Mouse (Mus musculus): Measurements from ENCODE around the gene Bri3.

Gene Bri3

DNA sequence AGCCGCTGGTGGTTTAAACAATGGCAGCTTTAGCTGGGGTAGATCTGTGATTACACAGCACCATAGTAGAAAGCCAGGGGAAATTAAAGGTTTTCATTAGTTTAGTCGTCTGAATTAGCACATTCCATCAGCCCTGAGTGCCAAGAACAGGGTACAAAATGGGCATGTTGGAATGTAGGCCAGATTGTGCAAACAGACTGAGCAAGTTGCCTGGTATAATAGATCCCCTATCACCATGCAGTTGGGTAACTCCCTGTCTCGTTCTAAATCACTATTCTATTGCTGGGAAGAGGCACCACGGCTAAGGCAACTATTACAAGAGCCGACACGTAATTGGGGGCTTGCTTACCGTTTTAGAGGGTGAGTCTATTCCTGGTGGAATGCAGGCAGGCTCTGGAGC is 9.5 kb upstream of the Bri3 start:
- DNase-seq (ENCODE audit: low read depth, low spot score), result no peak

DNA sequence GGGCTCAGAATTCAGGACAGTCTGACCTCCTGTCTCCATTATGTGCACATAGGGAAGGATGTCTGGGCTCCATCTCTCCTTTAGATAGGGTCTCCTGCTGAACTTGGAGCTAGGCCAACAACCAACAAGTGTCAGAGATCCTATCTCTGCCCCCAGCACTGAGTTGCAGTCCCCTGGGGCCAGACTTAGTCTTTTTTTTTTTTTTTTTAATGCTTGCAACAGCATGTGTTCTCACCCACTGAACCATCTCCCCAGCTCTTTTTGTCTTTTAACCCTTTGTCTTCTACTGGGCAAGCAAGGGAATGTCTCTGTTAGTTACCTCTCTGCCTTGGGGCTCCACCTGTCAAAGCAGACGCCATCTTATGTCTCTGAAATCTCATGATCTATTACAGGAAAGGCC is 5.3 kb upstream of the Bri3 start:
- no peak for DNase-seq (ENCODE audit: low read depth, low spot score)

DNA sequence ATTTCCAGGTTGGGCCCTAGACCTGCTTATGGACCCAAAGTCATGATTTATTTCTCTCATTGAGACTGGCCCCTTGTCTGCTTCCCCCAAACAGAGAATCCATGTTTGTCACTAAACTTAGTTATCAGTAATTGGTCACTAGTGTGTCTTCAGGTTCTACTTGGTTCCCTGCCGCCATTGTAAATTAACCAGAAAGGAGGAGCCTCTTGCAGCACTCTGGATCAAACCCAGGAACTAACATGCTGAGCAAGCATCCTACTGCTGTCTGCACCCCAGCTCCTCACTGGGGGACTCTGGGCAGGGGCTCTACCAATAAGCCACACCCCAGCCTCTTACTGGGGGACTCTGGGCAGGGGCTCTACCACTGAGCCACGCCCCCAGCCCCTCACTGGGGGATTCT is 1.4 kb downstream of the Bri3 start:
- DNase-seq (ENCODE audit: low read depth, low spot score), result no peak

DNA sequence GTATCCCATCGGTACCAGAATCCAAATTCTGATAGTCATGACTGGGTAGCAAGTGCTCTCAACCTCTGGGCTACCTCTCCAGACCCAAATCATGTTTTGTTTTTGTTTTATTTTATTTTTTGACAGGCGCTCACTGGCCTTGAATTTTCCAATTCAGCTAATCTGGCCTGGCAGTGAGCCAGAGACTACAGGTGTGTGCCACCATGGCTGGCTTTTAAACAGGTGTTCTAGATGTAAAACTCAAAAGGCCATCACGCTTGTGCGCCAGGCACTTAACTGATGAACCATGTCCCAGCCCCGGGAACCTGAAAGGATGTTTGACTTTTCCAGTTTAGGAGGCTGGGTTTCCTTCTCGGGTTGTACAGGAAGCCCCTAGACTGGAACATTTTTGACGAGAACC is 2.4 kb downstream of the Bri3 start:
- DNase-seq (ENCODE audit: low read depth, low spot score), result no peak

DNA sequence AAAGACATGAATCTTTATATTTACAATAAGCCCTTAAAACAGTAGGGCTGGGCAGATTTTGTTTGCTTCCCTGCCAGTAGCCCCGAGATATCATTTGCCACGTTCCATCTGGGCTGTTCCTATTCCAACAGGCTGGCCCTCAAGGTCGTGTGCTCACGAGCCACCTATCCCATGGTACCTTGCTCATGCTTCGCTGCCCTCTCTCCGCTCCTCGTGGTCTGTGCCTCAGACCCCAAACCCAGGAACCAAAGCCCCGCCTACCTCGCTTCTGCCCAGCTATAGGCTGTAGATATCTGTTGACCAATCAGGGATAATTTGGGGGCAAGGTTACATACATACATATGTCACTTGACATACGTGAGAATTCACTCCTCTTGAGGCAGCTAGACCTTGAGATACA is 3.1 kb downstream of the Bri3 start:
- DNase-seq (ENCODE audit: low read depth, low spot score), result no peak

DNA sequence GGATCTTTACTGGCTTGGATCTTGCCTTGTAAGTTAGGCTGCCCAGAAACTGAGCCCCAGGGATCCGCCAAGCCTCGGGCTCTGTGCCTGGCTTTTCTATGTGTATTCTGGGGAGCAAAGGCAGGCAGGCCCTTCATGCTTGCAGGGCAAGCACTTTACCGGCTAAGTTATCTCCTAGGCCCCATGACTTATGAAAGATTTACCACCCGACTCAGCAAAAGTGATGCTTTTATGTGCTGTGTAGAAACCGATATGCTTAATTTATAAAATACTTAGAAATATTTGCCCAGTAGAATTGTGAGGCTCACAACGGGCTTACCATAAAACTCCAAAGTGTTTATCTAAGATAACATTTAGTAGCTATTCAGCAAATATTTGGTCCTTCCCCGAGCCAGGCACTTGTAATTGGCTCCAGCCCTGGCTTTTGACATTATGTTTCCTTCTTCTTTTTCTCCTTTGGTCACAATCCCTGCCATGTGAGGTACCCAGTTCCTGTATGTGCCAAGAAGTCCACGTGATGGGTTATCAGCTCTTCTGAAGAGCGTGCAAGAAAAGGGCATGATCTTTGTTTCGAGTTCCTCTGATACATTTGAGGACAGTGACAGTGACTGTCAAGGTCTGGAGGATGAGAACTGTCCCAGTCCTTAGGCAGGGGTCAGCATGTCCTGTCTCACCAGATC is 3.8 kb downstream of the Bri3 start:
- DNase-seq (ENCODE audit: low read depth, low spot score), result no peak

DNA sequence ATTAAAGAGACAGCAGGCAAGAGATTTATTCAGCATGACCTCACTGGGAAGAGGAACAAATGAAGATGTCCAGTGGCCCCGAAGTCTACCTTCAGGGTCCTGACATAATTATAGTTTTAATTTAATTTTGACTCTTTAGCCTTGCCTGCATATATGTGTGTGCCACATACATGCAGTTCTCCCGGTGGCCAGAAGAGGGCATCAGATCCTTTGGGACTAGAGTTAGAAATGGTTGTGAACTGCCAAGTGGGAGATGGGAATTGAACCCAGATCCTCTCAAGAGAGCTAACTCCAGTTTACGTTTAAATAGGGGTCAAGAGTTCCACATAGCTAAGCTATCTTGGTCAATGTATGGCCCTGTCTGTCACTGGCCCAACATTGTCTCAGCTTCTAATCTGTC is 5.6 kb downstream of the Bri3 start:
- DNase-seq (ENCODE audit: low read depth, low spot score), result no peak

DNA sequence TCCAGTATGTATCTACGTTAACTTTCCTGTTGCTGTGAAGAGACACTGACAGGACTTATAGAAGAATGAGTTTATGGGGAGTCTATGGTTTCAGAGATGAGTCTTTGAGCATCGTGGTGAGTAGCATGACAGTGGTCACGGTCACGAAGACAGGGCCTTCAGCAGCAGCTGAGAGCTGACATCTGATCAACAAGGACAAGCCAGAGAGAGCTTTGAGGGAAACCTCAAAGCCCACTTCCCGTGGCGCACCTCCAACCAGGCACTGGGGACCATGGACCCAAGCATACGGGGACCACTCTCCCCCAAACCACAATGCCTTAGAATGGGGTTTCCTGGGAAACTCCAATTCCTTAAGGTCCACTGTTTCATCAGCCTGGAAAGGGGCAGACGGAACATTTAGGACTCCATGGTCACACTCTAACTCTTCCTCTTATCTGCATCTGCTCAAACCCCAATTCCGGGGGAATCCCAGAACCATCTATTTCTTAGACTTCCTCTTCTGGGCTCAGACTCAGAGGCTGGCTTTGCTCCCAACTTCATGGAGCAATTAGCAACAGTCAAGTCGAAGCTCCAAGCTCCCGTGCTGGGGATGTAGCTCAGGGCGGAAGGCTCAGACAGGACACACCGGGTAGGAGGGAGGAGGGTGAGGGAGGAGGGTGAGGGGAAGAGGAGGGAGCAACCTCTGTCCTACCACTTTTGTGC is 7.8 kb downstream of the Bri3 start:
- DNase-seq (ENCODE audit: low read depth, low spot score), result no peak

DNA sequence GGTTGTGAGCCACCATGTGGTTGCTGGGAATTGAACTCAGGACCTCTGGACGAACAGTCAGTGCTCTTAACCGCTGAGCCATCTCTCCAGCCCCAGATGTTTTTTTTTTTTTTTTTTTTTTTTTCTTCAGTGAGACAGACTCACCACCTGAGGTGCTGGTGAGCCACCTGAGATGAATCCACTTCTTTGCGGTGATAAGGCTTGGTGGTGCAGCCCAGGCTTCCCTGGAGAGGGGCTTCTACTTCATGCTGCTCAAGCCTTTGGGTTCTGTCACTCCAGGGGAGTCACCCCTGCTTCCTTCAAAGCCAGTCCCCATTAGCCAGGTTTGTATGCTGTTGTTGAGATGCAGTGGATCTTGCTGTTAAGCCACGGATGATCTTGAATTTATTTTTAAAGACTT is 9.0 kb downstream of the Bri3 start:
- no peak for DNase-seq (ENCODE audit: low read depth, low spot score)

DNA sequence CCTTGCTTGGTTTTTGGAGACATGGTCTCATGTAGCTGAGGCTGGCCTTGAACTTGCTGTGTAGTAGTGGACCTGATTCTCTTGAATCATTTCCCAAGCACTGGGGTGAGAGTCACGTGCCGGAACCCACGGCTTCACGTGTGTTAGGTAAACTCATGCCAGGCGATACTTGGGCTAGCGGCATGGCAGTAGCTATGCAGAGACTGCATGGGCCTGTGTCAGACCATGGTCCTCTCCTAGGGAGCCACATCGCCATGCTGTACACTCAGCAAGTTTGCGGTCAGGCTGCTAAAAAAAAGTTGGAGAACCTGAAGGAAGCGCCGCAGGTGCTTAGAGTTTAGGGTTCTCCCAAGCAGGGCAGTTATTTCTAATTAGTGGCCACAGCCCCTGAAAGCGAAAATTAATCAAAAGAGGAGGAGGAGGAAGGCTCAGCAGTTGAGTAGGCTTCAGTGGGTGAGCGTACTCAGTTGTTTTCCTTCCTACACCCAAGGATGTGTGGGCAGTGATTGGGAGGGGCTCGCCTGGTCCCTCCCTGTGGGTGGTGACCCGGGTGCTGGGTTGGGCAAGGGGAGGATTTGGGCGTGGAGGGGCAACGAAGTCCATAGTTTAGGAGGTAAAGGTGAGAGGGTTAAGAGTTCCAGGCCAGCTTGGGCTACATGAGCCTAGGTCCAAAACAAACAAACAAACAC is 10.0 kb downstream of the Bri3 start:
- DNase-seq (ENCODE audit: low read depth, low spot score), result no peak

DNA sequence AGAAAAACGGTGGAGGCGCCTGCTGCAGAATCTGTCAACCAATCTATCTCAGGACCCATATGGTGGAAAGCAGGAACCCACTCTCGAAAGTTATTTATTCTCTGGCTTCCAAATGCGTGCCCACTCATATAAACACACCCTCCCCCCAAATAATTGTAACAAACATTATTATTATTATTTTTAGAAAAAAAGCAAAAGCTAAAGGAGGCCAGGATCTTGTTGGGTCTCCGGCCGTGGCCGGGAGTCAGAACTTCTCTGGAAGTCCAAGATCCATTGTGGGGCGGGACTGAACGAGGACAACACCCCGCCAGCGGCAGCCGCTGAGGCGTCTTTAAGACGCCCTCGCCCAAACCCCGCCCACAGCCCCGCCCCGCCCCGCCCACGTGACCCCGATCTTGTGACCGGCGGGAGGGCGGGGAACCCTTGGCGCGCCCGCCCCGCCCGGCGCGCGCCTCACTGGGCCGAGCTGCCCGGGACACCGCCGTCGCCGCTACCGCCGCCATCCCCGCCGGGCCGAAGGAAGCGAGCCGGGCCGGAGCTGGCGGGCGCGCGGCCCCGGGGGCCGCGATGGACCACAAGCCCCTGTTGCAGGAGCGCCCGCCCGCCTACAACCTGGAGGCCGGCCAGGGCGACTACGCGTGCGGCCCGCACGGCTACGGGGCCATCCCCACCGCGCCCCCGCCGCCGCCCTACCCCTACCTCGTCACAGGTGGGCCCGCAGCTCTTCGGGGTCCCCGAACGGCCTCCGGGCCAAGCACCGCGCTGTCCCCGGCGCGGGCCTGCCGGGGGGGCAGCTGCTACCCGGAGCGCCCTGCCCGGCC is 10.8 kb downstream of the Bri3 start:
- DNase-seq (ENCODE audit: low read depth, low spot score), result peak; percentile 62

DNA sequence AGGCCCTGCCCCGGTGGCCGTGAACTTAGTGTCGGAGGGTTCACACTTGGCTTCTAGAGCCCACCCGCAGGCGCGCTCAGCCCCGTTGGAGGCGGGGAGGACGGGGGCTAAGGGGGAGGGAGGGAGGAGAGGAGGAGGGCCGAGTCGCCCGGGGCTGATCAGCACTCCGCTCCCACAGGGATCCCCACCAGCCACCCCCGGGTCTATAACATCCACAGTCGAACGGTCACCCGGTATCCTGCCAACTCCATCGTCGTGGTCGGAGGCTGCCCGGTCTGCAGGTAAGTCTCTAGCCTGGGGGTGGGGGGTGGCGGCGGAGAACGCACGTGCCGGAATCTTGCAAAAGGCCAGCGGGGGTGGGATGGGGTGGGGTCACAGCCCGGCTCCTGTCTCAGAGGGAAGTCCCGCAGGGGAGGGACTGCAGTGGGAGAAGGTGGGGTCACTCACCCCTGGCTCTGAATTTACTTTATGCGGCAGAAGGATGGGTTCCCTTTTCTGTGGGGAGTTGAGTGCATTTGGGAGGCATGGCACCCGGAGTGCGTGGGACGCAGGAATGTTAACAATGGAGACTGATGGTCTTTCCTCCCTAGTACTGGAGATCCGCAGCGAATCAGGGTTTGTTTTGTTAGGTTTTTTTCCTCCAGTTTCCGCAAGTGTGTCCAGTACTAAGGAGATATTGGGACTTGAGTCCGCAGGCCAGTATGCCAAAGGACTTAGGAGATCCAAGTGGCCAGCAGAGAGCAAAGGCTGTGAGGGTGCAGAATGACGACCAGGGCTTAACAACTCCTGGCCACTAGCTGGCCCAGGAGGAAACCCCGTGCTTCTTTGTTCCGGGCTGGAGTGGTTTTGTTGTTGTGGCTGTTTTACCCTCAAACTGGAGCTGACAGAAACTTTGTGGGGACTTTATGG is 11.6 kb downstream of the Bri3 start:
- DNase-seq (ENCODE audit: low read depth, low spot score), result peak; percentile 32

DNA sequence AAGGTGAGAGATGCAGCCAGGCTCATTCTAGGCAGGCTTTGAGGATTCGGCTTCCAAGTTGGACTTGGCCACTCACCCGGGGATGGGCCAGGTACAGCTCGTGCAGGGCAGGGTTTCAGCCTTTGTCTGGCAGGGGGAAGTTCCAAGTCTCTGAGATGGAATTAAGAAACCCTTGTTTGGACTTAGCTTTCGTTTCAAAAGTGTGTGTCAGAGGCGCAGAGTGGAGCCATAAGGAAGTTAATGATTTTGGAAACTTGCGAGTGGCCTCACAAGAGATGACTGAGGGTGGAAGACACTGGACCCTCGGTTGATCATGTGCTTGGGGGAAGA is 12.3 kb downstream of the Bri3 start:
- no peak for DNase-seq (ENCODE audit: low read depth, low spot score)

DNA sequence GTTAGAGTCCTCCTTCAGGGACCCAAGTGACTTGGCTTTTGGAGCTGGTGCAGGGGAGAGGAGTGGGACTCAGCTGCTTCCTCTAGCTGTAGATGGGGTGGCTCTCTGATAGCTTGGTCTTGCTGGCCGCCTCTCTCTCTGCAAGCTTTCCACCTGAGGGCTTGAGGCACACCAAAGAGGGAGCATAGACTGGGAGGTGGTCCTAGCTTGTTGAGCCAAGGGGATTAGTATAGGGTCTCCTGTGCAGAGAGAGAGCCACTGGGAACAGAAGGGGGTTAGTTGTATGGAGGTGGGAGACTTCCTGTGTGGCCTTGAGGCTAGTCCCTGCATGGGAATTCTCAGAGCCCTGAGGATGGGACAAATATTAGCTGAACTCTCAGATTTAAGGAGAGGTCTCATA is 12.7 kb downstream of the Bri3 start:
- DNase-seq (ENCODE audit: low read depth, low spot score), result no peak

DNA sequence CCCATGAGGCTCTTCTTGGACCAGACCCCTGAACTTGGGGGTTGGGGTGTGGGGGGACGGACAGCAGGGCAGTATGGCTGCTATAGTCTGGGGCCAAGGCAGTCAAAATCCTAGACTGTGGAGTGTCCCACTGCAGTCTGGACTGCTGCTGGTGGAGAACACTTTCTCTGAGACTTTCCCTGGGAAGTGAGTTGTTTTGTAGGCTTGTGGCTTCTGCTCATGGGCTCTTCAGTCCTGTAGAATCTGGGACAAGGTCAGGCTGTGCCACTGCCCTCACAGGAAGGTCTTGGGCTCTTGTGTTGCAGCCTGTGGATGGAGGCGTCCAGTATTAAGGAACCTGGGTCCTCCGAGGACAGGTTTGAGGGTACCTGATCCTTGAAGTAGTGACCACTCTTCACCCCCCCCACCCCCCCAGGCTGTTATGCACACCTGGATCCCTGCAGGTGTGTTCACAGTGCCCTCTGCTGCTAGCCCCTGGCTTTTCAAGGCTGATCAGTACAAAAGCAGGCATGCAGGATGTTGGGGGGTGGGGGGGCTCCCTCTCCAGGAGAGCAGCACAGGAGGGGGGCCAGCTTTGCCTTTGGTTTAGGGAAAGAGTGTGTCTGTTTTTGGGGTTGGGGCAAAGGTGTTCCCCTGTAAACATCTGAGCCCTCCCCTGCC is 13.3 kb downstream of the Bri3 start:
- DNase-seq (ENCODE audit: low read depth, low spot score), result no peak

DNA sequence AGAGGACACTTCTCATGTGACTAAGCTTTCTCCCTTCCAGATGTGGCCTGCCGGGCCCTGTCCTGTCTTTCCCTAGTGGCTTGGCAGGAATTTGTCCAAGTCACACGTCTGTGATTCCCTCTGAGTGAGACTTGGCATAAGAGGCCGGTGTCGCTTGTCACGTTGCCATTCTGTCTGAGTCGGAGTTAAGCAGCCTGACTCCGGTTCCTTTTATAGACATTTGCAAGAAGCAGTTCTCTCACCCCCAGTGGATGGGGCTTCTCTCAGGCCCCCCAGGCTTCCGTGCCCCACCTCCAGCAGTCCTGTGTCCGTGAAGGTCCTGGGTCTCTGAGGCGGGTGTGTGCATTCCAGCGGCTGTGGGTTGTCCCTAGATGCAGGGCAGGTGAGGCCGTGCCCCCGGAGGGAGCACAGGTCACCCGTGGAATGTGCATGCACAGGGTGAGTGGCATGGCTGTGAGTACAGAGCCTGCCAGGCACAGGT is 13.9 kb downstream of the Bri3 start:
- DNase-seq (ENCODE audit: low read depth, low spot score), result peak; percentile 39

DNA sequence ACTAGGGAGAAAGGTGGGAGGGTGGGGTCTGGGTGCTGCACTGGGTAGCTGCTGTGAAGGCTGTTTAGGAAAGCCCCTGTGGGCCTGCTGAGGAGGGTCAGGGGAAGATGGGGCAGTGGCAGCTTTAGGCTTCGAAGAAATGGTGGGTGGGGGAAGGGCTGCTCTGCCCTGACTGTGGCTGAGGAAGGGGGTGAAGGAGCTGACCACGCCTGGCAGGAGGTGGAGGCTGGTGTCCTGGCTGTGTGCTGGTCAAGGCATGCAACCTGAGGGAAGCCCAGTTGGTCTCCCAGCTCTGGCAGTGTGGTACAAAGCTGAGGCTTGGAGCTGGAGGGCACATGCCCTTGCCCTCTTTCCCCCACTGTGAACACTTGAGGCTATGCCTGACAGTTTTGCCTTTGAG is 14.4 kb downstream of the Bri3 start:
- no peak for DNase-seq (ENCODE audit: low read depth, low spot score)

DNA sequence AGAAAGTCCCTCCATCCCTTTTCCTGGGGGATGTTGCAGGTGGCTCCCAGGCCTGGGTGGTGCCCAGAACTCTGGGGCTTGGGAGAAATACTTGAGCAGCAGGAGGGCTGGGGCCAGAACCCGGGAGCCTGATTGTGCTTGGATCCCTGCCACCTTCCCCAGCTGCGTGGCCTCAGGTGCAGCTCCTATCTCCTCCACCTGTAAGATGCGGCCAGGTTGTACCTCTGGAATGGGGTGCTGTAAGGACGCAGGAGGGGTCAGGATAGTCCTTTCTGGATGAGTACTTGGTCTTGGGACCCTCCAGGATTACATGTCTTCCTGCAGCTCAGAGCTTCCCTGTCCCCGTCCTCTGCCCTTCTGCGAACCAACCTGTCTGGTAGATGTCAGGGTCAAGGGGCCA is 15.0 kb downstream of the Bri3 start:
- DNase-seq (ENCODE audit: low read depth, low spot score), result no peak

DNA sequence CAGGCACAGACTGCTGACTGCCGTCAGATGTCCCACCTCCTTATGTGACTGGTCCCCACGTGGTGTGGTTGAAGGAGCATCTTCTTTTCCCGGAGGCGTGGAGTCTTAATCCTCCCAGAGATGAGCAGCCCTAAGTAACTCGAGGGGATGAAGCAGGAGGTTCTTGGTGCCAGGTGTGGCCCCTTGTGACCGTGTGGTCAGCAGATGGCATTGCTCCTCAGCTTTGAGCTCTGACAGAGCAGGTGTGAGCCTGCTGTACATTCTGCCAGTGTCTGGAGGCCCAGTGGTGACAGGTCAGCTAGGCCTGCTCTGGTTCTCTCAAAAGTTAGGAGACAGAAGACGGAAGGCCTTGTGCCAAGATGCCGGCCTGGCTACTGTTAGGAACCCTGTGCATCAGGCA is 16.2 kb downstream of the Bri3 start:
- no peak for DNase-seq (ENCODE audit: low read depth, low spot score)

DNA sequence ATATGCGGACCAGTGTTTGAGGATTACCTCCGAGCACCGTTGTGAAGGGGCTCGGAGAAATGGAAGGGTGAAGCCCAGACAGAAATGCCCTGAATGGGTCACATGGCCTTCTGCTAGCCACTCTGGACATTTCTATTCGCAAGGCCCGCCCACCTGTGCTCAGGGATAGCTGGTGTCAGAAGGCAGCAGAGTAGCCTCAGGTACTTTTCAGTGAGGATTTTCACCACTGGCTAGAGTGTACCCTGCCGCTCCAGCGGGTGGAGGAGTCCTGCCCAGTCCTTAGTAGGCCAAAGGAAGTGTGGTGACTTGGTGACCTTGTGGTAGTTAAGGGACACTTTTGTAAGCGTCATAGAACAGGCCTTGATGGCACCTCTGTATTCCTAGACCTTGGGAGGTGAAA is 17.1 kb downstream of the Bri3 start:
- no peak for DNase-seq (ENCODE audit: low read depth, low spot score)

DNA sequence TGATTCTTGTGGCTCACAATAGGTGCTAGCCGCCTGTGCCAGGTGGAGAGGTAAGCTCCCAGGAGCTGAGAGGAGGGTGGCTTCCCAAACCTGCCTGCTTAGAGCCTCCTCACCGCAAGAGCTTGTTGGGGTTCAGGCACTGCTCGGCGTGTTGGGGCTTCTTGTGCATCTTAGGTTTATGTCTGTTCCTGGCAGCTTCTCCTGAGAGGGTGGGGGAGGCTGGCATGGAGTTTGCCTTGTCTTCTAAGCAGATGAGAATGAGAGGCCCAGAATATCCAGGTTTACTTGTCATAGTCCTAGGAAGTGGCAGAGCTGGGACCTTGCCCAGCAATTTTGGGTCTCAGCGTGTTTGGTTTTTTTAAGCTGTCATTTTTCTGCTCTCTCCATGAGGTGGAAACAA is 17.6 kb downstream of the Bri3 start:
- DNase-seq (ENCODE audit: low read depth, low spot score), result peak; percentile 57
